Mouse (Mus musculus): ENCODE measurements around the gene Stat3. TPM values are rescaled to one million over a fixed set of nuclear protein-coding genes. Genes with fewer than 3 reads are reported as not detected.

The Stat3 gene
- polyA plus RNA-seq, 1 experiment from 2014 or later: 40.5 TPM

DNA sequence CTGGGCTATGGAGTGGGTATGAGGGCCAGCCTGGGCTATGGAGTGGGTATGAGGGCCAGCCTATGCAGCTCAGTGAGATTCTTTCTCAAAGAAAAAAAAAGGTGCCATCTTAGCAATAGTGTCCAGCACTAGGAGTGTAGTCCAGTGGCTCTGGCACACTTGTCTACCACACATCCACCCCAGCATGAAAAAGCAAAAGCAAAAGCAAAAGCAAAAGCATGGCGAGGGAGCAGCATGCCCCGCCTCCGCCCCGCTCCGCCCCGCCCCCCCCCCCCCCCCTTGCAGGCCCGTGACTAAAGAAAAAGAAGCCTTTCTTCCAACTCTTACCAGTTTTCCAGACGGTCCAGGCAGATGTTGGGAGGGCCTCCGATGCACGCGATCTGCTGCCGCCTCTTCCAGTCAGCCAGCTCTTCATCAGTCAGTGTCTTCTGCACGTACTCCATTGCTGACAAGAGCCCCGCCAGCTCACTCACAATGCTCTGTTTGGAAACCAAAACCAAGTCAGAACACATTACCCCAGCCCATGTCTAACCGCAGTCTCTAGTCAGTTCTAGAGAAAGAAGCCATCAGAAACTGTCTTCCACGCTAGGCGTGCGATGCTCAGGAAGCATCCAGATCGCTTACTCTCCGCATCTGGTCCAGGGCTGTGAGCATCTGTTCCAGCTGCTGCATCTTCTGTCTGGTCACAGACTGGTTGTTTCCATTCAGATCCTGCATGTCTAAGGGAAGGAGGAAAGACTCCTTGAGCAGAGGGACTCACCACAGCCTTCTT lies 34.6 kb downstream of the Stat3 start:
- 79% methylated on average over 19 of the region's 20 CpGs for WGBS
- Histone ChIP-seq H3K4me3 (replicated peaks) (no peak overlapping the region), H3K36me3 (peaks cover 66% of the 10 kb centered on the region), H3K4me2 (no peak overlapping the region), H3K27ac (no peak overlapping the region), H3K9me3 (0 out of 2 replicates have a peak, but pooled peaks cover 5% of the 10 kb centered on the region), H3K9ac (replicated peaks) (no peak overlapping the region), H3K27me3 (no peaks in the 10 kb centered on the region), H3K4me1 (replicated peaks) (no peaks in the 10 kb centered on the region)
- no peak for ATAC-seq (ENCODE audit: insufficient number of reproducible peaks, insufficient read depth, low FRiP score, low TSS enrichment, low read depth)

DNA sequence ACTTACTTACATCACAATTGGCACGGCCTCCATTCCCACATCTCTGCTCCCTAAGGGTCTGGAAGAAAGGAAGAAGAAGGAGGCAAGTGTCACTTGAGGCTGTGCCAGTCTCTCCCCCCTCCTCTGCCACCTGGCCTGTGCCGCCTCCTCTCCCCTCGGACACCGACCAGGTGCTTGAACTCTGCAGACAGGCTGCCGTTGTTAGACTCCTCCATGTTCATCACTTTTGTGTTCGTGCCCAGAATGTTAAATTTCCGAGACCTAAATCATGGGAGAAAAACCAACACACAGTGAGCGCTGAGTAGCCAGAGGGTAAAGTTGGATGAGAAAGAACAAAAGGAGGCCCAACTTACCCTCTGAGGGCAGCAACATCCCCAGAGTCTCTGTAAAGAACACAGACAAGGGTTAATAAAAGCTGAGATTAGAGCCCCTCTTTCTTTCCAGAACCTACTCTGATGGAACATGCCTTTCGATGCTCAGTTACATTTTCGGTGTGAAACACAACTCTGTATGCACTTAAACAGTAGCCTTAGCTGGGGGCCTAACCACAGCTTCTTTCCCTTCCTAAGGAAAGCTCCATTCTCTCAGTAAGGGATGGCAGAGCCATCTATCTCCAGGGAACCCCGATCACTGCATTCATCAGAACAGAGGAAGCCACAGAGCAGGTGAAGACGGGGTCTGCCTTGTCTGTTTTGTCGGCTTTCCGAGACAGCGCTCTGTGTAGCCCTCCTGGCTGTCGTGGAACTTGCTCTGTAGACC lies 40.7 kb downstream of the Stat3 start:
- 86% methylated on average over 16 of the region's 16 CpGs for WGBS
- Histone ChIP-seq H3K4me1 (replicated peaks) (0 out of 2 replicates have a peak, but pooled peaks cover 2% of the 10 kb centered on the region), H3K27me3 (no peaks in the 10 kb centered on the region), H3K4me3 (replicated peaks) (no peak overlapping the region), H3K36me3 (peaks cover 54% of the 10 kb centered on the region), H3K27ac (no peak overlapping the region), H3K9ac (replicated peaks) (no peak overlapping the region), H3K4me2 (no peak overlapping the region), H3K9me3 (0 out of 2 replicates have a peak, but pooled peaks cover 5% of the 10 kb centered on the region)
- ATAC-seq (ENCODE audit: insufficient number of reproducible peaks, insufficient read depth, low FRiP score, low TSS enrichment, low read depth): no peak

DNA sequence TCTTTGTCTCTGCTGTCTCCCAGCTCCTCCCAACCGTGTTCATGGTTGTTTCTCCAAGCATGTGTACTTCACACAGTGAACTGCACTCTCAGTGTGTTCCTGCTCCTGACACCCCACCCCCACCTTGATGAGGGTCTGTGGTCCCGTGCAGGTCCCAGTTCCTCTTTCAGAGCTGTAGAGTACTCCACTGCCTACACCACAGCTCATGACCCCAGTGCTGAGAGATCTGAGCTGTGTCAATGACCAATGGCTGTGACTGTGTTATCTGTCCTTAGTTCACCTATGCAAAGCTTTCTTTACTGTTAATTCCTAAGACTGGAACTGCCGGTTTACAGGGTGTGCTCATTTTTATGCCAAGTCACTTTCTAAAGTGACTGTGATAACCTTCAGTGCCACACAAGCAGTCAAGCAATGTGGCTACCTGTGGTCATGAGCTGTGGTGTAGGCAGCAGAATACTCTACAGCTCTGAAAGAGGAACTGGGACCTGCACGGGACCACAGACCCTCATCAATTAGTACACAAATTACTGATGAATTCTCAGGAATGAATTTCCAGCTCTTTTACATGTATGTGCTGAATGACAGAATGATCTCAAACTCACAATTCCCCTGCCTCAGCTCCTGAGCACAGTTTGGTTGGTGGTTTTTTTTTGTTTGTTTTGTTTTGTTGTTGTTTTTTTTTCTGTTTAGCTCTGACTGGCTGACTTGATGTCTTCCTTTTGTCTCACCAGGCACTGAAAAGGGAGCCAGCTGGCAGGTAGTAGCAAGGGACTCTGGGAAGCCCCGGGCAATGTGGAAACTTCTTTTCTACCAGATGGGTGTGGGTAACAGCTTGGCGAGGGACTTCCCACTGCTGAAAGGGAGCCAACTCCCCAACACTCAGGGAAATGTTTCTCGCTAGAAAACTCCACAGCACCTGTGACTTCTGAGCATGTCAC lies 41.8 kb downstream of the Stat3 start:
- Histone ChIP-seq H3K4me2 (no peak overlapping the region), H3K27ac (no peak overlapping the region), H3K36me3 (peaks cover 54% of the 10 kb centered on the region), H3K4me3 (replicated peaks) (no peak overlapping the region), H3K27me3 (no peaks in the 10 kb centered on the region), H3K4me1 (replicated peaks) (0 out of 2 replicates have a peak, but pooled peaks cover 3% of the 10 kb centered on the region), H3K9me3 (0 out of 2 replicates have a peak, but pooled peaks cover 5% of the 10 kb centered on the region), H3K9ac (replicated peaks) (no peak overlapping the region)
- WGBS: 76% methylated on average over 7 of the region's 7 CpGs
- no peak for ATAC-seq (ENCODE audit: insufficient number of reproducible peaks, insufficient read depth, low FRiP score, low TSS enrichment, low read depth)

DNA sequence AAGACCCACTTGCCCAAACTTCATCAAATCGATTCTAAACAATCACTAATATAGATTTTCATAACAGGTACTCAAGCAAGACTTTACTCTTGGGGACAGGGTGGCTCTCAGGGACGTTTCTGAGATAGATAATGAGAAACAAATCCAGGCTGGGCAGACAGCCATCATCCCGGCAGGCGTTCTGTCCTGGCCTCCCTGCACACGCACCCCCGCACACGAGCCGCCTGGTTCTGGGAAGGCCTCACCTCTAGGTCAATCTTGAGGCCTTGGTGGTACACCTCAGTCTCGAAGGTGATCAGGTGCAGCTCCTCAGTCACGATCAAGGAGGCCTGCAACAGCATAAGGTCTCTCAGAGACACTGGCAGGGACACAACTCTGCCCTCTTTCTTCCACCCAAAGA lies 43.3 kb downstream of the Stat3 start:
- Histone ChIP-seq H3K4me2 (no peak overlapping the region), H3K27me3 (no peaks in the 10 kb centered on the region), H3K27ac (no peak overlapping the region), H3K4me3 (replicated peaks) (no peak overlapping the region), H3K4me1 (replicated peaks) (0 out of 2 replicates have a peak, but pooled peaks cover 3% of the 10 kb centered on the region), H3K9me3 (no peaks in the 10 kb centered on the region), H3K9ac (replicated peaks) (no peak overlapping the region), H3K36me3 (peaks cover 48% of the 10 kb centered on the region; the same call in 1 of the 2 replicates)
- no peak for ATAC-seq (ENCODE audit: insufficient number of reproducible peaks, insufficient read depth, low FRiP score, low TSS enrichment, low read depth)
- WGBS: 82% methylated on average over 10 of the region's 10 CpGs

DNA sequence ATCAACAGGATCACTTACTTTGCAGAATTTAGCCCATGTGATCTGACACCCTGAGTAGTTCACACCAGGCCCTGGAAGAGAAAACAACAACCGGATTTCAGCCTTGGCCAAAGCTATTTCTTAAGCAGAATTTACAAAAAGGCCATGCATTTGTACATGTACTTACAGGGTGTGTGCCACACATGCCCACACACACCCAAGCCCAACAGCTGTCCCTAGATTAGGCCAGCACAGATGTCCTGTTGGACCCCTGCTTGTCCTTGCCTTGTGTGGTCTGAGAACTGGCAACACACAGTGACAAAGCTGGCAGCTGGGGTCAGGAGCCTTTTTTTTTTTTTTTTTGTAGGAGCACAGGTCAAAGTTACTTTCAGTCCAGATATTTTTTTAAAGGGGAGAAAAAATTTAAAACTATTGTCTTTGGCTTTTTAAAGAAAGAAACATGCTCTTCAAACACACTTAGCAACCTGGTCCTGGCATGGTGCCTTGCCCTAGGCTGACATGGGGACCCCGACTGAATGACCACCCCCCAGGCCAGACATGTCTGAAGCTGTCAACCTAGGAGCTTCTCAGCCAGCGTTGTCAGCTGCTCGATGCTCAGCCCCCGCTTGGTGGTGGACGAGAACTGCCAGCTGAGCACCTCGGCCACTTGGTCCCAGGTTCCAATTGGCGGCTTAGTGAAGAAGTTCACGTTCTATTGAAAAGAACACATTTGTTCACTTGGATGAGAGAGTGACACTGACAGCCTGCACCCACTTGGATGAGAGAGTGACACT lies 45.0 kb downstream of the Stat3 start:
- peaks cover 58% of the 10 kb centered on the region; the same call in 1 of the 2 replicates for H3K36me3 ChIP-seq
- H3K9ac ChIP-seq (replicated peaks): no peak overlapping the region
- no peaks in the 10 kb centered on the region for H3K27me3 ChIP-seq
- ATAC-seq (ENCODE audit: insufficient number of reproducible peaks, insufficient read depth, low FRiP score, low TSS enrichment, low read depth): no peak
- no peak overlapping the region for H3K4me3 ChIP-seq (replicated peaks)
- 0 out of 2 replicates have a peak, but pooled peaks cover 3% of the 10 kb centered on the region for H3K4me1 ChIP-seq (replicated peaks)
- H3K4me2 ChIP-seq: no peak overlapping the region
- WGBS: 65% methylated on average over 9 of the region's 9 CpGs
- H3K27ac ChIP-seq: no peak overlapping the region
- no peaks in the 10 kb centered on the region for H3K9me3 ChIP-seq

DNA sequence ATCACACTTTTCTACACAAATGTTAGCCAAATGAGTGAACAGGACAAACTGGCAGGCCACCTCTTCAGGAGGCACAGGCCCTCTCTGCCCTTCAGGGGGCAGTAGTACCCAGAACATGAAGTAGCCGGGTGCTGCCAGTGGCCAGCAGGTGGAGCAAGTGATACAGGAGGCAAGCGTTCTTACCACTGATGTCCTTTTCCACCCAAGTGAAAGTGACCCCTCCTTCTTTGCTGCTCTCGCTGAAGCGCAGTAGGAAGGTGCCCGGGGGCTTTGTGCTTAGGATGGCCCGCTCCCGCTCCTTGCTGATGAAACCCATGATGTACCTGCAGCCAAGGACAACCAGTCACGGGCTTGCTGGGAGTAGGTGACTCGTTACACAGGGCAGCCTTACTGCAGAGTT lies 45.9 kb downstream of the Stat3 start:
- Histone ChIP-seq H3K27ac (no peak overlapping the region), H3K27me3 (no peaks in the 10 kb centered on the region), H3K36me3 (peaks cover 60% of the 10 kb centered on the region), H3K4me3 (replicated peaks) (no peak overlapping the region), H3K4me1 (replicated peaks) (0 out of 2 replicates have a peak, but pooled peaks cover 3% of the 10 kb centered on the region), H3K4me2 (no peak overlapping the region), H3K9me3 (no peaks in the 10 kb centered on the region), H3K9ac (replicated peaks) (no peak overlapping the region)
- WGBS: 14% methylated on average over 9 of the region's 9 CpGs
- no peak for ATAC-seq (ENCODE audit: insufficient number of reproducible peaks, insufficient read depth, low FRiP score, low TSS enrichment, low read depth)

DNA sequence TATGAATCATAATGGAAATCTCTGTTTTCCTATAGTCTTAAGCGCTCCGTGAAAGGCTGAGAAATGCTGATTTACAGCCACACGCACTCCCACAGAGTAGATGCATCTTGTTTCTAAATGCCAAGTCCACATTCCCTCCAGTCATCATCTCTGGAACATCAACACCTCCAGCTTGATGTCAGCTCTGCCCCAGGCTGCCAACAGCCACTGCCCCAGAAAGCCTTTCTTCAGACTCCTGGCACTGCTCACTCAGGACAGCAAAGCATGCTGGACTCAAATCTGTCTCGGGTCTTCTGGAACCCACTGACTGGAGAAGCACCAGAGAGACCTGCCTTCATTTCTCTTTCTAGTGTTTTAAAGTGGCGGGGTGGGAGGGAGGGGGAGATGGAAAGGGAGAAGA lies 46.9 kb downstream of the Stat3 start:
- no peak overlapping the region for H3K4me3 ChIP-seq (replicated peaks)
- 83% methylated on average over 5 of the region's 5 CpGs for WGBS
- no peaks in the 10 kb centered on the region for H3K9me3 ChIP-seq
- no peak for ATAC-seq (ENCODE audit: insufficient number of reproducible peaks, insufficient read depth, low FRiP score, low TSS enrichment, low read depth)
- H3K36me3 ChIP-seq: peaks cover 60% of the 10 kb centered on the region
- no peak overlapping the region for H3K27ac ChIP-seq
- no peak overlapping the region for H3K4me2 ChIP-seq
- H3K4me1 ChIP-seq (replicated peaks): 0 out of 2 replicates have a peak, but pooled peaks cover 3% of the 10 kb centered on the region
- H3K9ac ChIP-seq (replicated peaks): no peak overlapping the region
- H3K27me3 ChIP-seq: no peaks in the 10 kb centered on the region

DNA sequence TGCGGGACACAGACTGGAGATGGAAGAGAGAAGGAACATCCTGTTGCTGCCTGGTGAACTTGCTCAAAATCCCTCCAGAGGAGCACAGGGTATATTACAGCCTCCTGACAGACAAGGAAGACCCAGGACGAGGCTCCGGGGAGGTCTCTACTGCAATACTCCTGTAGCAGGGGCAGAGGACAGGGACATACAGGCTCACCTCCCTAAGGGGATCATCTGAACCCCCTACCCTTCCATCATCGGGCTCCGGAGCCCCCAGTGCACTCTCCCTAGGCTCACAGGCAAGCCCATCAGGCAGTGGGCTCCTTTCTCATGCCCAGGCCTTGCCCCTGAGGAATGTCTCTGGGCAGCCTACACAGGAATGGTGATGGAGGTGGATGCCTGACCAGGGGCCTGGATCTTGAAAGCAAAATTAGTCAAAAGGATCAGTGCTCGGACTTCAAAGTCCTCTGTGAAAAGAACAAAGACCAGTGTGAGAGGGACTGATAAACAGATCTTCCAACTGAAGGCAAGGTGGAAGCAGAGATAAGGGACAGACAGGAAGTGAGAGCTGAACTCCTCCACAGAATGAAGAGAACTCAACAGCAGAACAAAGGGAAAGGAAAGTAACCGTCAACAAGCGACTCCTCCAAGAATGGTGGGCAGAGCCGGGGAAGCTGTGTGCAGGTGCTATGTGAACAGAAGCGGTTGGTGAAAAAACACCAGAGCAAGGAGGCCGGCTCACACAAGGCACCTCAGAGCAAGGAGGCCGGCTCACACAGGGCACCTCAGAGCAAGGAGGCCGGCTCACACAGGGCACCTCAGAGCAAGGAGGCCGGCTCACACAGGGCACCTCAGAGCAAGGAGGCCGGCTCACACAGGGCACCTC lies 47.9 kb downstream of the Stat3 start:
- ATAC-seq (ENCODE audit: insufficient number of reproducible peaks, insufficient read depth, low FRiP score, low TSS enrichment, low read depth): no peak
- peaks cover 64% of the 10 kb centered on the region for H3K36me3 ChIP-seq
- no peak overlapping the region for H3K4me3 ChIP-seq (replicated peaks)
- no peak overlapping the region for H3K4me2 ChIP-seq
- H3K9ac ChIP-seq (replicated peaks): no peak overlapping the region; the same call in 1 of the 2 replicates
- no peak overlapping the region for H3K27ac ChIP-seq
- H3K9me3 ChIP-seq: no peaks in the 10 kb centered on the region
- 55% methylated on average over 15 of the region's 15 CpGs for WGBS
- 0 out of 2 replicates have a peak, but pooled peaks cover 3% of the 10 kb centered on the region for H3K4me1 ChIP-seq (replicated peaks)
- no peaks in the 10 kb centered on the region for H3K27me3 ChIP-seq

DNA sequence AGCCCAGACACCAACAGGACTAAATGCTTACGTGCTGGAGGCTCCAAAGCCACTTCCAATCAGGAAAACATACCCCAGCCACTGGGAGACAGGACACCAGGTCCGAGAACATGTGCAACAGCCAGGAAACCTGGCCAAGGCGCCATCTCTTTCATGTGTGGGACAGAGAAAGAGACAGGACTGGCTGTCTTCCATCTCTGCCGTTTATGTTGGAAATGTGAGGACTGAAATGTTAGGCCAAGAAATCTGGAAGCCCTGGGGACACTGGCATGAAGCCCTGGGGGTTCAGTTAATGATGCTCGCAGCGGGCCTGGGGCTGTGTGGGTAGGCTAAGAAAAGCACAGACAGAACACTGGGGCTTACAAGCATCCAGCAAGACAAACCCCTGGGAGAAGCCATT lies 48.9 kb downstream of the Stat3 start:
- Histone ChIP-seq H3K9ac (replicated peaks) (no peak overlapping the region), H3K36me3 (peaks cover 72% of the 10 kb centered on the region), H3K27ac (no peak overlapping the region), H3K4me1 (replicated peaks) (0 out of 2 replicates have a peak, but pooled peaks cover 3% of the 10 kb centered on the region), H3K27me3 (no peaks in the 10 kb centered on the region), H3K4me2 (no peak overlapping the region), H3K9me3 (no peaks in the 10 kb centered on the region), H3K4me3 (replicated peaks) (no peak overlapping the region)
- ATAC-seq (ENCODE audit: insufficient number of reproducible peaks, insufficient read depth, low FRiP score, low TSS enrichment, low read depth): no peak
- 88% methylated on average over 6 of the region's 6 CpGs for WGBS
